Mouse (Mus musculus) cerebellum, adult 2 months (tissue): Measurements from ENCODE around the gene Hemgn. TPM values are rescaled to one million over a fixed set of nuclear protein-coding genes. Genes with fewer than 3 reads are reported as not detected.

Experiments
- DNase-seq, 2 experiments: peaks; one replicate each; pipeline ENCODE4 v3.0.0; 2021
- H3K27ac ChIP-seq: fragments of 200-500 bp; 2 replicates; pipeline ENCODE4 v1.5.1; 2012; ENCODE audit warnings: low read length, control low read depth, inconsistent platforms; ENCODE audit not compliant: insufficient read depth
- H3K27me3 ChIP-seq: fragments of 200-500 bp; 2 replicates; pipeline ENCODE4 v1.6.1; 2012; ENCODE audit warnings: inconsistent platforms, mild to moderate bottlenecking, low read length, moderate library complexity; ENCODE audit not compliant: control insufficient read depth, insufficient read depth
- H3K4me1 ChIP-seq: fragments of 200-500 bp; 2 replicates; pipeline ENCODE4 v1.6.1; 2011; ENCODE audit warnings: low read length; ENCODE audit not compliant: control insufficient read depth, insufficient read depth
- H3K4me3 ChIP-seq: fragments of 200-500 bp; replicated peaks from 2 replicates; pipeline ENCODE3; 2011; ENCODE audit warnings: mild to moderate bottlenecking, low read depth, low read length, control low read depth; ENCODE audit not compliant: insufficient read depth
- CTCF ChIP-seq: fragments of 200-500 bp; IDR thresholded peaks from 2 replicates; pipeline ENCODE4 v1.5.1; 2011; ENCODE audit warnings: low read depth, mild to moderate bottlenecking, control low read depth, low read length, moderate library complexity, borderline replicate concordance; ENCODE audit not compliant: insufficient read depth
- POLR2A ChIP-seq: fragments of 200-500 bp; IDR thresholded peaks from 2 replicates; pipeline ENCODE4 v1.6.1; 2011; ENCODE audit warnings: low read length, control low read depth, borderline replicate concordance; ENCODE audit not compliant: insufficient read depth
- WGBS: fragments of 180-500 bp; shearing (Covaris S2); methylation state at CpG from one replicate; pipeline ENCODE4 v1.1.7; 2018; 5-methylcytosine and 5-hydroxymethylcytosine counted together
- polyA plus RNA-seq: library from polyadenylated mRNA; depleted of rRNA; stranded (reverse); fragments of >200 nt; gene quantifications from 2 replicates; pipeline ENCODE4 v1.2.3, GENCODE M21; 2012; rRNA removed

The Hemgn gene
- polyA plus RNA-seq, 1 experiment: 0.16 TPM

GRCm38 (mm10) chr4:46348897-46349296 lies 64.4 kb downstream of the Hemgn start:
- peaks cover 17% of the 10 kb centered on the region for H3K27me3 ChIP-seq
- WGBS: 36% methylated on average over 9 of the region's 9 CpGs
- TF ChIP-seq POLR2A: no peak
- TF ChIP-seq CTCF: no peak
- H3K4me3 ChIP-seq: no peak overlapping the region
- DNase-seq: no peak
- H3K4me1 ChIP-seq: no peaks in the 10 kb centered on the region
- H3K27ac ChIP-seq: no peak overlapping the region

- Histone ChIP-seq H3K27me3 (peaks cover 19% of the 10 kb centered on the region), H3K27ac (no peak overlapping the region), H3K4me3 (no peak overlapping the region), H3K4me1 (no peaks in the 10 kb centered on the region)
- DNase-seq: no peak
- 7% methylated on average over 41 of the region's 41 CpGs for WGBS
- no peak for TF ChIP-seq CTCF
- TF ChIP-seq POLR2A: no peak
Observed at GRCm38 (mm10) chr4:46347580-46348515, 65.5 kb downstream of the Hemgn start.

GRCm38 (mm10) chr4:46347141-46347540 lies 66.2 kb downstream of the Hemgn start:
- WGBS: 20% methylated on average over 4 of the region's 4 CpGs
- Histone ChIP-seq H3K27me3 (peaks cover 16% of the 10 kb centered on the region; the same call in 1 of the 2 replicates), H3K4me1 (no peaks in the 10 kb centered on the region), H3K4me3 (no peak overlapping the region), H3K27ac (no peak overlapping the region)
- TF ChIP-seq POLR2A (no peak), CTCF (no peak)
- DNase-seq: no peak

- H3K4me1 ChIP-seq: no peaks in the 10 kb centered on the region
- no peak overlapping the region for H3K27ac ChIP-seq
- WGBS: 32% methylated on average over 6 of the region's 6 CpGs
- H3K4me3 ChIP-seq: no peak overlapping the region
- TF ChIP-seq CTCF: no peak
- no peak for TF ChIP-seq POLR2A
- H3K27me3 ChIP-seq: peaks cover 16% of the 10 kb centered on the region; the same call in 1 of the 2 replicates
- DNase-seq: no peak
Observed at GRCm38 (mm10) chr4:46346221-46346620, 67.1 kb downstream of the Hemgn start.

- Histone ChIP-seq H3K4me1 (no peaks in the 10 kb centered on the region), H3K27ac (no peak overlapping the region), H3K4me3 (no peak overlapping the region), H3K27me3 (peaks cover 16% of the 10 kb centered on the region; the same call in 1 of the 2 replicates)
- DNase-seq: no peak
- WGBS: 15% methylated on average over 3 of the region's 3 CpGs
- TF ChIP-seq POLR2A (no peak), CTCF (no peak)
Observed at GRCm38 (mm10) chr4:46345773-46346100, 67.6 kb downstream of the Hemgn start.

- H3K4me3 ChIP-seq: no peak overlapping the region
- H3K27me3 ChIP-seq: peaks cover 20% of the 10 kb centered on the region; the same call in 1 of the 2 replicates
- H3K4me1 ChIP-seq: no peaks in the 10 kb centered on the region
- TF ChIP-seq POLR2A: no peak
- no peak for TF ChIP-seq CTCF
- DNase-seq: no peak
- H3K27ac ChIP-seq: no peak overlapping the region
- 3% methylated on average over 67 of the region's 67 CpGs for WGBS
Observed at GRCm38 (mm10) chr4:46345056-46345772, 68.1 kb downstream of the Hemgn start.

GRCm38 (mm10) chr4:46344288-46344687 lies 69.0 kb downstream of the Hemgn start:
- WGBS: 1% methylated on average over 47 of the region's 51 CpGs

More at GRCm38 (mm10) chr4:46344288-46344687, 69.0 kb downstream of the Hemgn start:
- Histone ChIP-seq H3K27me3 (peaks cover 17% of the 10 kb centered on the region; the same call in 1 of the 2 replicates), H3K4me3 (no peak overlapping the region), H3K27ac (no peak overlapping the region), H3K4me1 (no peaks in the 10 kb centered on the region)
- TF ChIP-seq POLR2A (no peak), CTCF (no peak)
- DNase-seq: no peak

Other genes with a start within 250 kb of the Hemgn start
- gene Xpa, start 217.2 kb downstream of the Hemgn start, polyA plus RNA-seq: 28.9 and 30.4 TPM in 2 replicates
- not detected in 2 replicates for gene Foxe1, start 69.9 kb downstream of the Hemgn start, polyA plus RNA-seq
- gene Trmo, start 24.1 kb downstream of the Hemgn start, polyA plus RNA-seq: 7.7 and 8.1 TPM in 2 replicates
- 44.9 and 51.8 TPM in 2 replicates for gene Anp32b, start 37.4 kb upstream of the Hemgn start, polyA plus RNA-seq
- 29.0 and 30.3 TPM in 2 replicates for gene Nans, start 75.7 kb upstream of the Hemgn start, polyA plus RNA-seq
- 0.69 and 1.1 TPM in 2 replicates for gene Trim14, start 122.6 kb upstream of the Hemgn start, polyA plus RNA-seq
- 26.6 and 28.8 TPM in 2 replicates for gene Coro2a, start 188.7 kb upstream of the Hemgn start, polyA plus RNA-seq
- gene Tbc1d2, start 236.7 kb upstream of the Hemgn start, polyA plus RNA-seq: 3.0 and 3.2 TPM in 2 replicates